Mouse (Mus musculus) MEL (cell line): ENCODE measurements at regions not wholly inside any gene's neighbourhood (a gene's known extent, or its start where the extent isn't known, plus 50 kb on each side); places are given as distances from the start of the nearest gene placed in this dataset.

Source experiments
- DNase-seq: peaks from one replicate; pipeline ENCODE4 v3.0.0; 2011; ENCODE audit warnings: low read depth, low spot score
- H3K27ac ChIP-seq: 2 replicates; pipeline ENCODE4 v1.5.1; 2012; ENCODE audit warnings: low read depth, mild to moderate bottlenecking, control low read depth, low read length, moderate library complexity; ENCODE audit not compliant: control insufficient read depth
- H3K27me3 ChIP-seq, 2 experiments: fragments of 150-350 bp in 1 of 2; sonication (generic) in 1 of 2; 2 replicates each; pipeline ENCODE4 v1.6.1; 2012; ENCODE audit warnings: low read length in 2 of 2, mild to moderate bottlenecking in 2 of 2, improper control_type of control experiment in 1 of 2, moderate library complexity in 1 of 2; ENCODE audit not compliant: insufficient read depth in 2 of 2, control insufficient read depth in 1 of 2
- H3K36me3 ChIP-seq, 2 experiments: 2 replicates each; pipeline ENCODE4 v1.6.1; 2012 to 2014; ENCODE audit warnings: low read length in 2 of 2, improper control_type of control experiment in 1 of 2, inconsistent platforms in 1 of 2, mild to moderate bottlenecking in 1 of 2; ENCODE audit not compliant: insufficient read depth in 2 of 2, control insufficient read depth in 1 of 2
- H3K4me1 ChIP-seq, 2 experiments: fragments of 150-350 bp in 1 of 2; sonication (generic) in 1 of 2; 2 replicates each; pipeline ENCODE4 v1.6.1; 2012; ENCODE audit warnings: low read length in 2 of 2, improper control_type of control experiment in 1 of 2, mild to moderate bottlenecking in 1 of 2; ENCODE audit not compliant: insufficient read depth in 2 of 2, control insufficient read depth in 1 of 2
- H3K4me3 ChIP-seq, 2 experiments: fragments of 150-350 bp in 1 of 2; sonication (generic) in 1 of 2; 2 replicates each; pipeline ENCODE4 v1.5.1; 2012; ENCODE audit warnings: low read depth in 2 of 2, low read length in 2 of 2, mild to moderate bottlenecking in 2 of 2, moderate library complexity in 2 of 2, control low read depth in 1 of 2, improper control_type of control experiment in 1 of 2; ENCODE audit not compliant: control insufficient read depth in 1 of 2, insufficient read depth in 1 of 2
- H3K79me2 ChIP-seq: 2 replicates; pipeline ENCODE4 v1.6.1; 2012; ENCODE audit warnings: mild to moderate bottlenecking, low read length, moderate library complexity; ENCODE audit not compliant: control insufficient read depth, poor library complexity, insufficient read depth
- H3K9ac ChIP-seq: 2 replicates; pipeline ENCODE4 v1.6.1; 2012; ENCODE audit warnings: low read depth, mild to moderate bottlenecking, control low read depth, low read length, moderate library complexity; ENCODE audit not compliant: control insufficient read depth, poor library complexity, severe bottlenecking
- H3K9me3 ChIP-seq: fragments of 150-350 bp; sonication (generic); replicated peaks from 2 replicates; pipeline ENCODE4 v1.6.1; 2012; ENCODE audit warnings: mild to moderate bottlenecking, low read length, improper control_type of control experiment, moderate library complexity; ENCODE audit not compliant: insufficient read depth
- BHLHE40 ChIP-seq: IDR thresholded peaks from 2 replicates; pipeline ENCODE4 v1.6.1; 2012; ENCODE audit warnings: low read depth, mild to moderate bottlenecking, inconsistent platforms, low read length, improper control_type of control experiment, borderline replicate concordance
- CHD1 ChIP-seq: IDR thresholded peaks from 2 replicates; pipeline ENCODE4 v1.6.1; 2012; ENCODE audit warnings: low read depth, mild to moderate bottlenecking, inconsistent platforms, low read length, improper control_type of control experiment
- CHD2 ChIP-seq: IDR thresholded peaks from 2 replicates; pipeline ENCODE4 v1.6.1; 2011; ENCODE audit warnings: low read length, improper control_type of control experiment
- EP300 ChIP-seq, 2 experiments: IDR thresholded peaks; 2 replicates each; pipeline ENCODE4 v1.6.1; 2011; ENCODE audit warnings: improper control_type of control experiment in 2 of 2, low read length in 2 of 2, low read depth in 1 of 2, mild to moderate bottlenecking in 1 of 2
- HCFC1 ChIP-seq: IDR thresholded peaks from 2 replicates; pipeline ENCODE4 v1.6.1; 2012; ENCODE audit warnings: low read depth, mild to moderate bottlenecking, inconsistent platforms, low read length, improper control_type of control experiment, moderate library complexity
- JUND ChIP-seq: IDR thresholded peaks from 2 replicates; pipeline ENCODE4 v1.6.1; 2011; ENCODE audit warnings: low read depth, mild to moderate bottlenecking, improper control_type of control experiment, low read length
- KAT2A ChIP-seq: conservative IDR thresholded peaks from 2 replicates; pipeline ENCODE4 v1.6.1; 2012; ENCODE audit warnings: low read depth, low read length, improper control_type of control experiment, inconsistent platforms
- MAFK ChIP-seq: IDR thresholded peaks from 2 replicates; pipeline ENCODE4 v1.6.1; 2011; ENCODE audit warnings: low read depth, mild to moderate bottlenecking, low read length, improper control_type of control experiment, borderline replicate concordance
- MAZ ChIP-seq: IDR thresholded peaks from 2 replicates; pipeline ENCODE4 v1.6.1; 2012; ENCODE audit warnings: low read depth, mild to moderate bottlenecking, inconsistent platforms, low read length, improper control_type of control experiment
- MXI1 ChIP-seq: IDR thresholded peaks from 2 replicates; pipeline ENCODE4 v1.6.1; 2011; ENCODE audit warnings: mild to moderate bottlenecking, low read depth, low read length, improper control_type of control experiment
- MYC ChIP-seq: IDR thresholded peaks from 2 replicates; pipeline ENCODE4 v1.6.1; 2011; ENCODE audit warnings: low read depth, mild to moderate bottlenecking, low read length, improper control_type of control experiment, moderate library complexity
- NELFE ChIP-seq: IDR thresholded peaks from 2 replicates; pipeline ENCODE4 v1.6.1; 2011; ENCODE audit warnings: low read depth, low read length, improper control_type of control experiment
- NRF1 ChIP-seq: IDR thresholded peaks from 2 replicates; pipeline ENCODE4 v1.6.1; 2014; ENCODE audit warnings: low read depth, mild to moderate bottlenecking, inconsistent platforms, low read length, improper control_type of control experiment, moderate library complexity; ENCODE audit not compliant: poor library complexity, insufficient read depth, severe bottlenecking
- POLR2AphosphoS2 ChIP-seq: IDR thresholded peaks from 2 replicates; pipeline ENCODE4 v1.6.1; 2011; ENCODE audit warnings: low read length, improper control_type of control experiment
- RAD21 ChIP-seq: IDR thresholded peaks from 2 replicates; pipeline ENCODE4 v1.6.1; 2011; ENCODE audit warnings: mild to moderate bottlenecking, low read depth, low read length, improper control_type of control experiment
- SMC3 ChIP-seq: IDR thresholded peaks from 2 replicates; pipeline ENCODE4 v1.6.1; 2011; ENCODE audit warnings: low read depth, low read length, improper control_type of control experiment
- TAL1 ChIP-seq: IDR thresholded peaks from 2 replicates; pipeline ENCODE4 v1.6.1; 2012; ENCODE audit warnings: mild to moderate bottlenecking, inconsistent platforms, low read length, moderate library complexity, mixed read lengths
- TBP ChIP-seq: IDR thresholded peaks from 2 replicates; pipeline ENCODE4 v1.8.0; 2011; ENCODE audit warnings: low read depth, low read length, improper control_type of control experiment
- USF1 ChIP-seq: IDR thresholded peaks from 2 replicates; pipeline ENCODE4 v1.6.1; 2014; ENCODE audit warnings: low read depth, mild to moderate bottlenecking, inconsistent platforms, low read length, improper control_type of control experiment, moderate library complexity
- ZKSCAN1 ChIP-seq: IDR thresholded peaks from 2 replicates; pipeline ENCODE4 v1.6.1; 2012; ENCODE audit warnings: low read depth, mild to moderate bottlenecking, inconsistent platforms, low read length, improper control_type of control experiment, moderate library complexity
- ZMIZ1 ChIP-seq: IDR thresholded peaks from 2 replicates; pipeline ENCODE4 v1.6.1; 2012; ENCODE audit warnings: low read depth, mild to moderate bottlenecking, inconsistent platforms, low read length, improper control_type of control experiment, moderate library complexity

DNA sequence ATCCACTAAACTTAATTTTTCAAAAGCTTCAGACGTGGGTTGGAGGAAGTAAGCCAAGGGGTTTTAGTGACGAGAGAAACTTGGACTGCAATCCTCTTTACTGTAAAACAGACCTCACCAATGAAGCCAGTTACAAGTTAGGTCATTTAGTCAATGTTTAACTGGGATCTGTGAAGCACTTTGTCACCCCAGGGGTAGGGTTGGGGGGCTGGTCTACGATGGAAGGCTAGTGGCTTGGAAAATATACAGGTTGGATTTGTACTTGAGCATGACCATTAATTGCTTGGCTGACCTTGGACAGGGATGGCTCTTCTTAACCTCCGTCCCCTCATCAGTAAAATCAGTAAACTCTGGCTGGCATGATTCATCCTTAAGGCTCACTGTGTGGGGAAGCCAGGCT is 142.2 kb downstream of the Pax1 start:
- no peak for DNase-seq
- no peak for TF ChIP-seq MXI1
- TF ChIP-seq MAZ, result no peak
- no peak for TF ChIP-seq ZMIZ1
- TF ChIP-seq HCFC1, result no peak
- Histone ChIP-seq H3K27ac (no peak overlapping the region), H3K4me1 (no peaks in the 10 kb centered on the region), H3K79me2 (no peaks in the 10 kb centered on the region), H3K4me3 (no peak overlapping the region), H3K36me3 (no peaks in the 10 kb centered on the region), H3K27me3 (no peaks in the 10 kb centered on the region), H3K9ac (no peak overlapping the region), H3K9me3 (no peaks in the 10 kb centered on the region)

- Histone ChIP-seq H3K27ac (no peak overlapping the region), H3K4me1 (no peaks in the 10 kb centered on the region), H3K4me3 (no peak overlapping the region), H3K79me2 (no peaks in the 10 kb centered on the region), H3K36me3 (no peaks in the 10 kb centered on the region), H3K9ac (no peak overlapping the region), H3K27me3 (no peaks in the 10 kb centered on the region), H3K9me3 (no peaks in the 10 kb centered on the region)
- DNase-seq, result no peak
- TF ChIP-seq NRF1 (no peak), NELFE (no peak), ZMIZ1 (no peak), BHLHE40 (no peak), JUND (no peak), RAD21 (no peak), CHD1 (no peak), TAL1 (no peak), POLR2AphosphoS2 (no peak), TBP (no peak), USF1 (no peak), SMC3 (no peak), MAZ (no peak), MYC (no peak), EP300 (IDR thresholded peaks at IDR 0.05; ENCODE audit: low read depth in 1 of 2, low read length in 2 of 2) (no peak), KAT2A (no peak), ZKSCAN1 (no peak), CHD2 (no peak), MAFK (no peak)
Measured at GRCm38 (mm10) chr2:147498731-147499130, 137.0 kb downstream of the Pax1 start.
